Comparison of ENCODE assay signal across 8 mouse cellular contexts in the genomic region with DNA sequence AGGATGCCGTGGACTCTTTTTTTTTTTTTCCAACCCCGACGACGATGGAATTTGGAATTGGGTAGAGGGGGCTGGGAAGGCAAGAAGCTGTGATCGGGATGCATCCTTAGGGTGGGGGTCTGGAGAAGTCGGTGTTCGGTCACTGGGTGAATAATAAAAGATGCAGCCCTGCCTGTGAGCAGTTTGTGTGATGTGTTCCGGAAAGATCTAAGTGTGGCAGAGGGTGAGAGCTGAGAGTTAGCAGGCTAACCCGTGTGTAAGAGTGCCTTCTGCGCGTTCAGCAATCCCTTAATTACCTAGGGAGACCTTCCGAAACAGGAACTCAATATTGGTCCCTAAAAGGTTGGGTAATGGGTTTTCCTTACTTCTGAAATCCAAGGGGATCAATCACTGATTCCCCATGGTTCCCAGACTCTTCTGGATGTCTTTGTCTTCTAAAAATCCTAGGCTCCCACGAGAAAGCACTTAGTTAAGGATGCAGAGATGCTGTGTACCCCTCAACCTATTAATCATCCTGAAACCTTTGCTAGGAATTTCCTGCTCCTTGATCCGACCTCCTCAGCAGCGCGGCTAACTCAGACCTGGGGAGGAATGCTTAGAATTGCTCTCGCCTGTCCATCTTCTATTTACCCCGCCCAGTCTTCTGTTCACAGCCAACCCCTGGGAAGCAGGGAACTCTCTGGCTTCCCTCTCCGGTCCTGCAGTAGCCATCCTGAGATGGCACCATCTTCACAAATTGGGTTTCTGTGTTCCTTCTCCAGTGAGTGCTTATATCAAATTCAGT.
A peak's percentile ranks its signal among the peaks of the same experiment; 100 is the strongest.
DNase-seq lines count a peak whose midpoint lies in the region; ATAC-seq and TF ChIP-seq lines count a peak whose summit lies in the region.

No protein-coding gene starts in this region.

- H3K9ac ChIP-seq in hindbrain, embryonic 14.5 days, result peak overlapping the region; percentile 61
- no peak overlapping the region; the same call in 1 of the 2 replicates for H3K9ac ChIP-seq in liver, embryonic 14.5 days (replicated peaks)
- H3K9ac ChIP-seq in stomach, embryonic 14.5 days (replicated peaks; ENCODE audit: low read depth, low read length), result no peak overlapping the region

- H3K27ac ChIP-seq in spleen, adult 2 months (ENCODE audit: insufficient read depth, low read length), result no peak overlapping the region
- no peak overlapping the region for H3K27ac ChIP-seq in hindbrain, embryonic 14.5 days
- no peak overlapping the region for H3K27ac ChIP-seq in liver, embryonic 14.5 days
- no peak overlapping the region for H3K27ac ChIP-seq in stomach, embryonic 14.5 days (ENCODE audit: low read length)

- ATAC-seq in hindbrain, embryonic 14.5 days (ENCODE audit: low FRiP score), result peak; percentile 56
- ATAC-seq in liver, embryonic 14.5 days (ENCODE audit: insufficient read depth), result no peak
- ATAC-seq in stomach, embryonic 14.5 days (ENCODE audit: insufficient number of reproducible peaks, insufficient read depth, low FRiP score, low read depth), result no peak

- no peaks in the 10 kb centered on the region for H3K27me3 ChIP-seq in spleen, adult 2 months (ENCODE audit: control insufficient read depth, insufficient read depth, low read length)
- H3K27me3 ChIP-seq in hindbrain, embryonic 14.5 days (ENCODE audit: control insufficient read depth, insufficient read depth, low read length), result no peaks in the 10 kb centered on the region
- peaks cover 16% of the 10 kb centered on the region for H3K27me3 ChIP-seq in liver, embryonic 14.5 days (ENCODE audit: control insufficient read depth, insufficient read depth, low read length)
- no peaks in the 10 kb centered on the region for H3K27me3 ChIP-seq in stomach, embryonic 14.5 days (ENCODE audit: control insufficient read depth, insufficient read depth, low read length)

- no peaks in the 10 kb centered on the region for H3K36me3 ChIP-seq in spleen, adult 2 months (ENCODE audit: control insufficient read depth, insufficient read depth, low read length)
- H3K36me3 ChIP-seq in hindbrain, embryonic 14.5 days (replicated peaks; ENCODE audit: control insufficient read depth, insufficient read depth), result no peaks in the 10 kb centered on the region
- H3K36me3 ChIP-seq in liver, embryonic 14.5 days (replicated peaks; ENCODE audit: control insufficient read depth, insufficient read depth, low read depth), result no peaks in the 10 kb centered on the region
- H3K36me3 ChIP-seq in stomach, embryonic 14.5 days (ENCODE audit: control insufficient read depth, insufficient read depth, low read length), result no peaks in the 10 kb centered on the region

- WGBS in spleen, adult 2 months, result 38% methylated on average over 19 of the region's 19 CpGs
- WGBS in hindbrain, embryonic 14.5 days, result 2% methylated on average over 19 of the region's 19 CpGs
- WGBS in liver, embryonic 14.5 days (ENCODE audit: insufficient replicate concordance), result 10% methylated on average over 19 of the region's 19 CpGs
- 5% methylated on average over 19 of the region's 19 CpGs for whole genome bisulfite sequencing in stomach, embryonic 14.5 days

- no peaks in the 10 kb centered on the region for H3K9me3 ChIP-seq in hindbrain, embryonic 14.5 days (ENCODE audit: control insufficient read depth, low read length)
- no peaks in the 10 kb centered on the region for H3K9me3 ChIP-seq in liver, embryonic 14.5 days (ENCODE audit: control insufficient read depth, low read length)
- no peaks in the 10 kb centered on the region for H3K9me3 ChIP-seq in stomach, embryonic 14.5 days (ENCODE audit: control insufficient read depth, low read depth, low read length)

- peak overlapping the region; percentile 65; the same call in 1 of the 2 replicates for H3K4me3 ChIP-seq in spleen, adult 2 months (ENCODE audit: extremely low read depth, insufficient read depth, insufficient read length)
- H3K4me3 ChIP-seq in hindbrain, embryonic 14.5 days (replicated peaks; ENCODE audit: low read length), result peak overlapping the region; percentile 49
- peak overlapping the region; percentile 59 to 77; a peak in 3 of 4 replicates for H3K4me3 ChIP-seq in liver, embryonic 14.5 days (ENCODE audit: insufficient read depth in 1 of 2, low read depth in 2 of 2, low read length in 2 of 2)
- peak overlapping the region; percentile 50 for H3K4me3 ChIP-seq in stomach, embryonic 14.5 days (ENCODE audit: low read depth, low read length)

- TF ChIP-seq EP300 in liver, embryonic 14.5 days (IDR thresholded peaks at IDR 0.05; ENCODE audit: low read depth), result no peak

- DNase-seq in spleen, adult 2 months (ENCODE audit: low read depth in 1 of 2, low spot score in 2 of 2), result no peak
- DNase-seq in spleen, postnatal 4 days (ENCODE audit: low spot score in 2 of 2), result no peak
- peak; percentile 81 for DNase-seq in embryo, embryonic 10.5 days (ENCODE audit: low spot score)
- DNase-seq in hindbrain, embryonic 14.5 days (ENCODE audit: low spot score), result peak; percentile 38
- DNase-seq in liver, embryonic 14.5 days (ENCODE audit: low read depth in 3 of 3, low spot score in 3 of 3), result no peak
- no peak for DNase-seq in spleen, postnatal 36 days (ENCODE audit: low spot score in 2 of 2)
- no peak for DNase-seq in T-cell, adult 2 months (ENCODE audit: low spot score)

- H3K4me2 ChIP-seq in hindbrain, embryonic 14.5 days (replicated peaks), result peak overlapping the region; percentile 97
- H3K4me2 ChIP-seq in liver, embryonic 14.5 days (ENCODE audit: low read depth), result peak overlapping the region; percentile 84
- H3K4me2 ChIP-seq in stomach, embryonic 14.5 days (replicated peaks; ENCODE audit: low read depth, low read length), result peak overlapping the region; percentile 99

- no peaks in the 10 kb centered on the region for H3K4me1 ChIP-seq in spleen, adult 2 months (ENCODE audit: control insufficient read depth, insufficient read depth, insufficient read length)
- no peaks in the 10 kb centered on the region for H3K4me1 ChIP-seq in hindbrain, embryonic 14.5 days (replicated peaks; ENCODE audit: control insufficient read depth, insufficient read depth, low read length)
- peaks cover 0 to 5% of the 10 kb centered on the region in 2 experiments; a peak in 1 of 4 replicates for H3K4me1 ChIP-seq in liver, embryonic 14.5 days (replicated peaks; ENCODE audit: control insufficient read depth in 2 of 2, insufficient read depth in 2 of 2, low read length in 1 of 2)
- 0 out of 2 replicates have a peak, but pooled peaks cover 4% of the 10 kb centered on the region for H3K4me1 ChIP-seq in stomach, embryonic 14.5 days (ENCODE audit: control insufficient read depth, insufficient read depth, low read length)

- no peak for TF ChIP-seq POLR2A in spleen, adult 2 months (IDR thresholded peaks at IDR 0.05; ENCODE audit: low read depth, low read length)

- no peak for TF ChIP-seq CTCF in spleen, adult 2 months (IDR thresholded peaks at IDR 0.05; ENCODE audit: extremely low read depth, insufficient read depth, insufficient read length, insufficient replicate concordance)
- TF ChIP-seq CTCF in liver, embryonic 14.5 days (IDR thresholded peaks at IDR 0.05; ENCODE audit: low read depth), result no peak

Comparison
In these comparisons a context has a peak if more than half of its experiments do, and no peak if none do; other contexts are left out.
1. DNase-seq: peak in embryo, embryonic 10.5 days (single experiment) and hindbrain, embryonic 14.5 days (single experiment); none in spleen, adult 2 months (0 of 2), spleen, postnatal 4 days (0 of 2), liver, embryonic 14.5 days (0 of 3), spleen, postnatal 36 days (0 of 2) and T-cell, adult 2 months (single experiment).
2. Peak in every context shown above with its lines, with median percentiles within 50 percentile points of each other: H3K4me3 ChIP-seq and H3K4me2 ChIP-seq.